Comparison of ENCODE assay signal across 8 mouse cellular contexts in genomic region chr6:86523755-86524434, GRCm38 (mm10). TPM values are rescaled to one million over a fixed set of nuclear protein-coding genes. Genes with fewer than 3 reads are reported as not detected.
A peak's percentile ranks its signal among the peaks of the same experiment; 100 is the strongest.
DNase-seq lines count a peak whose midpoint lies in the region; ATAC-seq and TF ChIP-seq lines count a peak whose summit lies in the region.

No protein-coding gene starts in this region.

- TF ChIP-seq POLR2A in thymus, adult 2 months (IDR thresholded peaks at IDR 0.05; ENCODE audit: control insufficient read depth, extremely low read depth, insufficient read depth, low read length, poor library complexity): no peak
- no peak for TF ChIP-seq POLR2A in liver, adult 2 months (IDR thresholded peaks at IDR 0.05; ENCODE audit: extremely low read depth, insufficient read depth, low read length)

- peak overlapping the region; percentile 56 for H3K27ac ChIP-seq in thymus, adult 2 months (ENCODE audit: control insufficient read depth, insufficient read depth, low read length)
- H3K27ac ChIP-seq in heart, embryonic 15.5 days: peak overlapping the region; percentile 99
- peak overlapping the region; percentile 54 for H3K27ac ChIP-seq in liver, adult 2 months (replicated peaks; ENCODE audit: insufficient read depth, low read depth, low read length)

- peaks cover 12% of the 10 kb centered on the region; the same call in 1 of the 2 replicates for H3K79me2 ChIP-seq in liver, adult 2 months (ENCODE audit: control insufficient read depth, insufficient read depth, low read length)

- no peak for TF ChIP-seq CTCF in thymus, adult 2 months (IDR thresholded peaks at IDR 0.05; ENCODE audit: borderline replicate concordance, control insufficient read depth, extremely low read depth, insufficient read depth, low read length, poor library complexity)
- TF ChIP-seq CTCF in liver, adult 2 months (IDR thresholded peaks at IDR 0.05; ENCODE audit: low read depth, low read length): no peak

- H3K4me2 ChIP-seq in heart, embryonic 15.5 days: peak overlapping the region; percentile 71

- H3K36me3 ChIP-seq in thymus, adult 2 months (ENCODE audit: control insufficient read depth, insufficient read depth, low read length): no peaks in the 10 kb centered on the region
- no peaks in the 10 kb centered on the region for H3K36me3 ChIP-seq in heart, embryonic 15.5 days
- H3K36me3 ChIP-seq in liver, adult 2 months (ENCODE audit: control insufficient read depth, insufficient read depth, low read length): peaks cover 2% of the 10 kb centered on the region; the same call in 1 of the 2 replicates

- no peaks in the 10 kb centered on the region for H3K27me3 ChIP-seq in thymus, adult 2 months (ENCODE audit: control insufficient read depth, insufficient read depth, low read length)
- no peaks in the 10 kb centered on the region for H3K27me3 ChIP-seq in heart, embryonic 15.5 days
- no peaks in the 10 kb centered on the region for H3K27me3 ChIP-seq in liver, adult 2 months (ENCODE audit: control insufficient read depth, insufficient read depth, low read length)

- peak overlapping the region; percentile 68 for H3K9ac ChIP-seq in heart, embryonic 15.5 days
- peak overlapping the region; percentile 86 for H3K9ac ChIP-seq in liver, adult 2 months (ENCODE audit: low read depth, low read length)

- ATAC-seq in heart, embryonic 15.5 days (replicated peaks; ENCODE audit: insufficient number of reproducible peaks, insufficient read depth, low FRiP score, low read depth): no peak
- ATAC-seq in monocyte, adult 5-6 weeks (replicated peaks; ENCODE audit: insufficient number of reproducible peaks, low FRiP score, low TSS enrichment, poor library complexity, severe bottlenecking): no peak

- H3K4me1 ChIP-seq in thymus, adult 2 months (replicated peaks; ENCODE audit: control insufficient read depth, insufficient read depth, low read length): peaks cover 14% of the 10 kb centered on the region
- H3K4me1 ChIP-seq in heart, embryonic 15.5 days (replicated peaks): peaks cover 25% of the 10 kb centered on the region
- peaks cover 10% of the 10 kb centered on the region for H3K4me1 ChIP-seq in liver, adult 2 months (ENCODE audit: control insufficient read depth, insufficient read depth, low read length)

- DNase-seq in adrenal gland, adult 2 months: peak; percentile 37
- no peak for DNase-seq in adrenal gland, adult 8-10 months
- DNase-seq in thymus, adult 2 months: peak; percentile 14
- DNase-seq in thymus, adult 18-20 months: no peak
- no peak for DNase-seq in liver, adult 2 months (ENCODE audit: extremely low read depth, low read depth, low spot score)
- peak; percentile 54 for DNase-seq in neural tube, embryonic 10.5 days (ENCODE audit: extremely low spot score, low spot score)

- under 1% methylated on average over 15 of the region's 15 CpGs for WGBS in thymus, adult 2 months
- WGBS in heart, embryonic 15.5 days: under 1% methylated on average over 15 of the region's 15 CpGs
- WGBS in liver, adult 2 months: under 1% methylated on average over 15 of the region's 15 CpGs

- peak overlapping the region; percentile 64 for H3K4me3 ChIP-seq in thymus, adult 2 months (ENCODE audit: control insufficient read depth, insufficient read depth, low read length)
- H3K4me3 ChIP-seq in heart, embryonic 15.5 days: peak overlapping the region; percentile 74
- H3K4me3 ChIP-seq in liver, adult 2 months (ENCODE audit: insufficient read depth, low read depth, low read length): peak overlapping the region; percentile 78

- no peaks in the 10 kb centered on the region for H3K9me3 ChIP-seq in heart, embryonic 15.5 days (replicated peaks)

RNA-seq across cellular contexts. Expression of gene Pcbp1, which starts 2.2 kb away (rescaled TPM):
- 100 to 1,000 TPM; 320 to 331 TPM for total RNA-seq in adrenal gland, adult 2 months (2021)
- 379 and 483 TPM in 2 replicates for polyA plus RNA-seq in adrenal gland, adult 2 months (2012; rRNA removed)
- 100 to 1,000 TPM; 286 to 319 (median 308) TPM for total RNA-seq in adrenal gland, adult 8-10 months (2022)
- polyA plus RNA-seq in thymus, adult 2 months (2012; rRNA removed): 291 and 363 TPM in 2 replicates
- 313 and 337 TPM in 2 replicates for polyA plus RNA-seq in heart, embryonic 15.5 days (2015; fragmentation: Nextera tagmentation; extraction: Ambion mirVana)
- total RNA-seq in liver, adult 2 months (2014; rRNA removed): 38.2 and 59.7 TPM in 2 replicates
- 119 and 138 TPM in 2 replicates for polyA plus RNA-seq in liver, adult 2 months (2012; rRNA removed)
- total RNA-seq in monocyte, adult 5-6 weeks (2017): 36.4 to 57.1 TPM (median 52.3 TPM) in 3 replicates

Comparison
In these comparisons a context has a peak if more than half of its experiments do, and no peak if none do; other contexts are left out.
1. DNase-seq: peak in adrenal gland, adult 2 months (single experiment), thymus, adult 2 months (single experiment) and neural tube, embryonic 10.5 days (single experiment); none in adrenal gland, adult 8-10 months (single experiment), thymus, adult 18-20 months (0 of 2) and liver, adult 2 months (single experiment).
2. Peak in every context shown above with its lines, with median percentiles within 50 percentile points of each other: H3K27ac ChIP-seq and H3K4me3 ChIP-seq.